Mouse (Mus musculus) adrenal gland, adult 2 months (tissue): ENCODE results near the gene Zfp683. TPM values are rescaled to one million over a fixed set of nuclear protein-coding genes. Genes with fewer than 3 reads are reported as not detected.
A peak's percentile ranks its signal among the peaks of the same experiment; 100 is the strongest.

Experiments
- DNase-seq: peaks from one replicate; pipeline ENCODE4 v3.0.0; 2021
- polyA plus RNA-seq: library from polyadenylated mRNA; depleted of rRNA; stranded (reverse); fragments of >200 nt; gene quantifications from 2 replicates; pipeline ENCODE4 v1.2.3, GENCODE M21; 2012
- total RNA-seq, 2 experiments: library from RNA; stranded (reverse); gene quantifications; 2 replicates each; pipeline ENCODE4 v1.2.3; 2021

Zfp683 gene
- total and polyA plus RNA-seq, 3 experiments, result 0.21 to 0.98 TPM; not detected in 1

- no peak for DNase-seq
Measured at GRCm38 (mm10) chr4:134052560-134052959, 1.1 kb upstream of the Zfp683 start.

GRCm38 (mm10) chr4:134058166-134058715 is 4.6 kb downstream of the Zfp683 start:
- no peak for DNase-seq

- DNase-seq, result no peak
Measured at GRCm38 (mm10) chr4:134058908-134059307, 5.3 kb downstream of the Zfp683 start.

GRCm38 (mm10) chr4:134060135-134060865 is 6.7 kb downstream of the Zfp683 start, which contains the start of gene Crybg2:
Crybg2 (plus strand) TSS chr4:134060815.
- DNase-seq, result no peak

GRCm38 (mm10) chr4:134061166-134061830 is 7.7 kb downstream of the Zfp683 start:
- DNase-seq, result no peak

- DNase-seq, result no peak
Measured at GRCm38 (mm10) chr4:134061944-134062446, 8.4 kb downstream of the Zfp683 start.

- no peak for DNase-seq
Measured at GRCm38 (mm10) chr4:134062561-134062960, 8.9 kb downstream of the Zfp683 start.

GRCm38 (mm10) chr4:134065431-134066004 is 11.9 kb downstream of the Zfp683 start:
- DNase-seq, result no peak

GRCm38 (mm10) chr4:134067383-134067782 is 13.7 kb downstream of the Zfp683 start:
- DNase-seq, result no peak

- DNase-seq, result no peak
Measured at GRCm38 (mm10) chr4:134067833-134068544, 14.4 kb downstream of the Zfp683 start.

GRCm38 (mm10) chr4:134068793-134069580 is 15.3 kb downstream of the Zfp683 start:
- DNase-seq, result no peak

GRCm38 (mm10) chr4:134078694-134079093 is 25.1 kb downstream of the Zfp683 start:
- peak; percentile 13 for DNase-seq

- no peak for DNase-seq
Measured at GRCm38 (mm10) chr4:134080674-134081073, 27.0 kb downstream of the Zfp683 start.

GRCm38 (mm10) chr4:134081730-134082386 is 28.2 kb downstream of the Zfp683 start:
- peak; percentile 76 for DNase-seq

- DNase-seq, result no peak
Measured at GRCm38 (mm10) chr4:134082460-134082859, 28.8 kb downstream of the Zfp683 start.

GRCm38 (mm10) chr4:134084999-134085398 is 31.4 kb downstream of the Zfp683 start:
- no peak for DNase-seq

GRCm38 (mm10) chr4:134087412-134087811 is 33.8 kb downstream of the Zfp683 start:
- DNase-seq, result peak; percentile 34

- no peak for DNase-seq
Measured at GRCm38 (mm10) chr4:134089029-134089428, 35.4 kb downstream of the Zfp683 start.

GRCm38 (mm10) chr4:134090521-134091224 is 37.0 kb downstream of the Zfp683 start:
- DNase-seq, result no peak

GRCm38 (mm10) chr4:134091225-134091529 is 37.5 kb downstream of the Zfp683 start:
- no peak for DNase-seq
